Comparison of ENCODE assay signal across 10 mouse cellular contexts in genomic region chr17:52461264-52461663, GRCm38 (mm10).
DNase-seq lines count a peak whose midpoint lies in the region; ATAC-seq lines count a peak whose summit lies in the region.
"Had no signal": no experiment of that assay in that cellular context is flagged by ENCODE, and none has a peak within 500 bp of the region (broad histone marks: within the 10 kb centered on the region; RNA-seq: fewer than 3 reads in every experiment).

No protein-coding gene starts in this region.

- no peak overlapping the region for H3K4me3 ChIP-seq in hindbrain, embryonic 13.5 days
- no peak overlapping the region for H3K4me3 ChIP-seq in hindbrain, embryonic 12.5 days
- H3K4me3 ChIP-seq in forebrain, embryonic 16.5 days (replicated peaks; ENCODE audit: low read length), result no peak overlapping the region
- no peak overlapping the region for H3K4me3 ChIP-seq in kidney, embryonic 14.5 days (ENCODE audit: low read length)
- H3K4me3 ChIP-seq: intestine, embryonic 15.5 days; limb, embryonic 13.5 days had no signal

- no peak overlapping the region for H3K9ac ChIP-seq in hindbrain, embryonic 13.5 days
- H3K9ac ChIP-seq in hindbrain, embryonic 12.5 days, result no peak overlapping the region
- 0 out of 2 replicates have a peak overlapping the region, but pooled peaks have one; percentile 26 for H3K9ac ChIP-seq in forebrain, embryonic 16.5 days (replicated peaks; ENCODE audit: low read depth, low read length)
- H3K9ac ChIP-seq in kidney, embryonic 14.5 days (ENCODE audit: low read depth, low read length), result no peak overlapping the region
- H3K9ac ChIP-seq: intestine, embryonic 15.5 days; limb, embryonic 13.5 days had no signal

- no peaks in the 10 kb centered on the region for H3K36me3 ChIP-seq in hindbrain, embryonic 13.5 days
- no peaks in the 10 kb centered on the region for H3K36me3 ChIP-seq in hindbrain, embryonic 12.5 days
- no peaks in the 10 kb centered on the region for H3K36me3 ChIP-seq in forebrain, embryonic 16.5 days (ENCODE audit: control insufficient read depth, insufficient read depth)
- no peaks in the 10 kb centered on the region for H3K36me3 ChIP-seq in kidney, embryonic 14.5 days (ENCODE audit: control insufficient read depth, insufficient read depth, low read length)
- H3K36me3 ChIP-seq: intestine, embryonic 15.5 days; limb, embryonic 13.5 days had no signal

- WGBS in hindbrain, embryonic 13.5 days, result 44% methylated on average over 11 of the region's 11 CpGs
- 64% methylated on average over 11 of the region's 11 CpGs for WGBS in hindbrain, embryonic 12.5 days
- WGBS in forebrain, embryonic 16.5 days, result 29% methylated on average over 11 of the region's 11 CpGs
- 77% methylated on average over 11 of the region's 11 CpGs for WGBS in kidney, embryonic 14.5 days

- peaks cover 9% of the 10 kb centered on the region for H3K4me1 ChIP-seq in hindbrain, embryonic 13.5 days (replicated peaks)
- H3K4me1 ChIP-seq in hindbrain, embryonic 12.5 days, result peaks cover 8% of the 10 kb centered on the region
- H3K4me1 ChIP-seq in forebrain, embryonic 16.5 days (replicated peaks; ENCODE audit: control insufficient read depth, insufficient read depth, low read length), result peaks cover 16% of the 10 kb centered on the region
- H3K4me1 ChIP-seq in kidney, embryonic 14.5 days (ENCODE audit: control insufficient read depth, insufficient read depth, low read length), result no peaks in the 10 kb centered on the region
- H3K4me1 ChIP-seq: intestine, embryonic 15.5 days; limb, embryonic 13.5 days had no signal

- H3K27ac ChIP-seq in hindbrain, embryonic 13.5 days, result 0 out of 2 replicates have a peak overlapping the region, but pooled peaks have one; percentile 3
- no peak overlapping the region for H3K27ac ChIP-seq in hindbrain, embryonic 12.5 days
- peak overlapping the region; percentile 53 for H3K27ac ChIP-seq in forebrain, embryonic 16.5 days (ENCODE audit: low read length)
- no peak overlapping the region for H3K27ac ChIP-seq in kidney, embryonic 14.5 days (ENCODE audit: low read depth, low read length)
- H3K27ac ChIP-seq: intestine, embryonic 15.5 days; limb, embryonic 13.5 days; macrophage had no signal

- H3K4me2 ChIP-seq in hindbrain, embryonic 13.5 days, result no peak overlapping the region
- no peak overlapping the region for H3K4me2 ChIP-seq in hindbrain, embryonic 12.5 days (replicated peaks)
- peak overlapping the region; percentile 2 for H3K4me2 ChIP-seq in forebrain, embryonic 16.5 days (ENCODE audit: low read length)
- H3K4me2 ChIP-seq in kidney, embryonic 14.5 days (replicated peaks; ENCODE audit: low read depth, low read length), result no peak overlapping the region
- H3K4me2 ChIP-seq: intestine, embryonic 15.5 days; limb, embryonic 13.5 days had no signal

- H3K9me3 ChIP-seq in hindbrain, embryonic 13.5 days, result no peaks in the 10 kb centered on the region
- H3K9me3 ChIP-seq in hindbrain, embryonic 12.5 days (replicated peaks), result no peaks in the 10 kb centered on the region
- H3K9me3 ChIP-seq in forebrain, embryonic 16.5 days (ENCODE audit: control insufficient read depth, low read length), result no peaks in the 10 kb centered on the region
- no peaks in the 10 kb centered on the region for H3K9me3 ChIP-seq in kidney, embryonic 14.5 days (ENCODE audit: control insufficient read depth, low read length)
- H3K9me3 ChIP-seq: intestine, embryonic 15.5 days; limb, embryonic 13.5 days had no signal

- no peaks in the 10 kb centered on the region for H3K27me3 ChIP-seq in hindbrain, embryonic 13.5 days
- H3K27me3 ChIP-seq in hindbrain, embryonic 12.5 days, result no peaks in the 10 kb centered on the region
- H3K27me3 ChIP-seq in forebrain, embryonic 16.5 days (replicated peaks; ENCODE audit: control insufficient read depth, insufficient read depth, low read length), result no peaks in the 10 kb centered on the region
- no peaks in the 10 kb centered on the region for H3K27me3 ChIP-seq in kidney, embryonic 14.5 days (ENCODE audit: control insufficient read depth, insufficient read depth, low read length)
- H3K27me3 ChIP-seq: intestine, embryonic 15.5 days; limb, embryonic 13.5 days had no signal

- peak; percentile 18 for DNase-seq in MN1 (ENCODE audit: low spot score)
- peak; percentile 59 for DNase-seq in retina, postnatal 1 day
- DNase-seq in B cell, adult 2 months, result no peak

- no peak for ATAC-seq in hindbrain, embryonic 13.5 days (ENCODE audit: low FRiP score)
- ATAC-seq in hindbrain, embryonic 12.5 days (ENCODE audit: low FRiP score), result no peak; the same call in 1 of the 2 replicates
- peak; percentile 57; the same call in 1 of the 2 replicates for ATAC-seq in forebrain, embryonic 16.5 days
- no peak for ATAC-seq in kidney, embryonic 14.5 days (ENCODE audit: low FRiP score, low TSS enrichment)
- ATAC-seq: intestine, embryonic 15.5 days had no signal

Comparison
In these comparisons a context has a peak if more than half of its experiments do, and no peak if none do; other contexts are left out.
1. H3K27ac ChIP-seq: peak in hindbrain, embryonic 13.5 days (single experiment) and forebrain, embryonic 16.5 days (single experiment); none in hindbrain, embryonic 12.5 days (single experiment) and kidney, embryonic 14.5 days (single experiment).
2. DNase-seq: peak in MN1 (single experiment) and retina, postnatal 1 day (single experiment); none in B cell, adult 2 months (0 of 2).